Mouse (Mus musculus) bone marrow macrophage, adult 2 months (primary cell): ENCODE measurements around the gene Thsd4. TPM values are rescaled to one million over a fixed set of nuclear protein-coding genes. Genes with fewer than 3 reads are reported as not detected.
"Not testable (repeated sequence)": the region's sequence is repeated elsewhere in the genome, so short reads cannot be mapped to it uniquely, and the experiment has no call there.

Experiments used
- H3K27ac ChIP-seq: 2 replicates; pipeline ENCODE4 v1.5.1; 2012; ENCODE audit warnings: low read depth, low read length; ENCODE audit not compliant: insufficient read depth
- H3K4me1 ChIP-seq: 2 replicates; pipeline ENCODE4 v1.6.1; 2012; ENCODE audit warnings: low read length; ENCODE audit not compliant: control insufficient read depth, insufficient read depth
- H3K4me3 ChIP-seq: 2 replicates; pipeline ENCODE4 v1.5.1; 2012; ENCODE audit warnings: mild to moderate bottlenecking, low read length, moderate library complexity; ENCODE audit not compliant: insufficient read depth
- CTCF ChIP-seq: IDR thresholded peaks from 2 replicates; pipeline ENCODE4 v1.5.1; 2012; ENCODE audit warnings: low read depth, mild to moderate bottlenecking, low read length, moderate library complexity
- POLR2A ChIP-seq: IDR thresholded peaks from 2 replicates; pipeline ENCODE4 v1.6.1; 2012; ENCODE audit warnings: mild to moderate bottlenecking, low read depth, low read length, borderline replicate concordance
- polyA plus RNA-seq: library from polyadenylated mRNA; stranded (reverse); fragments of >200 nt; gene quantifications from 2 replicates; pipeline ENCODE4 v1.2.4, GENCODE M21; 2012; ENCODE audit not compliant: missing spikeins, insufficient read depth, insufficient read length

The Thsd4 gene
- polyA plus RNA-seq, 1 experiment = 0.09 TPM

- no peaks in the 10 kb centered on the region for H3K4me1 ChIP-seq
- H3K4me3 ChIP-seq = no peak overlapping the region
- no peak for TF ChIP-seq POLR2A
- 0 out of 2 replicates have a peak, but pooled peaks have one; percentile 25 for TF ChIP-seq CTCF
- no peak overlapping the region for H3K27ac ChIP-seq
These were observed 246.3 kb downstream of the Thsd4 start for GRCm38 (mm10) chr9:60275410-60276159.

GRCm38 (mm10) chr9:60274503-60274902 is 247.3 kb downstream of the Thsd4 start:
- Histone ChIP-seq H3K27ac (no peak overlapping the region), H3K4me1 (no peaks in the 10 kb centered on the region), H3K4me3 (no peak overlapping the region)
- TF ChIP-seq POLR2A = no peak
- TF ChIP-seq CTCF = no peak

- not testable (repeated sequence) for H3K27ac ChIP-seq, H3K4me1 ChIP-seq, H3K4me3 ChIP-seq
These were observed 249.5 kb downstream of the Thsd4 start for GRCm38 (mm10) chr9:60272345-60272744.

- no peak for TF ChIP-seq POLR2A
- TF ChIP-seq CTCF = no peak
- Histone ChIP-seq H3K4me1 (no peaks in the 10 kb centered on the region), H3K4me3 (no peak overlapping the region)
These were observed 249.9 kb downstream of the Thsd4 start for GRCm38 (mm10) chr9:60271940-60272339.

GRCm38 (mm10) chr9:60269807-60270206 is 252.0 kb downstream of the Thsd4 start:
- H3K4me1 ChIP-seq = no peaks in the 10 kb centered on the region

More at GRCm38 (mm10) chr9:60271940-60272339, 249.9 kb downstream of the Thsd4 start:
- H3K27ac ChIP-seq = no peak overlapping the region

GRCm38 (mm10) chr9:60267273-60267626 is 254.6 kb downstream of the Thsd4 start:
- Histone ChIP-seq H3K4me3 (no peak overlapping the region), H3K27ac (no peak overlapping the region), H3K4me1 (no peaks in the 10 kb centered on the region)
- TF ChIP-seq POLR2A = no peak
- TF ChIP-seq CTCF = no peak

More at GRCm38 (mm10) chr9:60269807-60270206, 252.0 kb downstream of the Thsd4 start:
- no peak overlapping the region for H3K4me3 ChIP-seq
- no peak overlapping the region for H3K27ac ChIP-seq
- TF ChIP-seq CTCF (no peak), POLR2A (no peak)

GRCm38 (mm10) chr9:60266583-60267272 is 255.1 kb downstream of the Thsd4 start:
- H3K27ac ChIP-seq = no peak overlapping the region
- TF ChIP-seq POLR2A (no peak), CTCF (no peak)
- H3K4me1 ChIP-seq = no peaks in the 10 kb centered on the region
- H3K4me3 ChIP-seq = no peak overlapping the region

- no peak overlapping the region for H3K4me3 ChIP-seq
- no peak overlapping the region for H3K27ac ChIP-seq
- H3K4me1 ChIP-seq = no peaks in the 10 kb centered on the region
These were observed 257.1 kb downstream of the Thsd4 start for GRCm38 (mm10) chr9:60264586-60265325.

GRCm38 (mm10) chr9:60262515-60263140 is 259.2 kb downstream of the Thsd4 start:
- no peak overlapping the region for H3K27ac ChIP-seq
- no peak overlapping the region for H3K4me3 ChIP-seq
- no peaks in the 10 kb centered on the region for H3K4me1 ChIP-seq
- TF ChIP-seq POLR2A = no peak
- TF ChIP-seq CTCF = no peak

More at GRCm38 (mm10) chr9:60264586-60265325, 257.1 kb downstream of the Thsd4 start:
- no peak for TF ChIP-seq CTCF
- TF ChIP-seq POLR2A = no peak

GRCm38 (mm10) chr9:60259626-60260025 is 262.2 kb downstream of the Thsd4 start:
- no peaks in the 10 kb centered on the region for H3K4me1 ChIP-seq
- TF ChIP-seq POLR2A = no peak
- H3K4me3 ChIP-seq = no peak overlapping the region
- no peak overlapping the region for H3K27ac ChIP-seq
